Mouse (Mus musculus): Measurements from ENCODE around the gene Olfr391-ps. TPM values are rescaled to one million over a fixed set of nuclear protein-coding genes. Genes with fewer than 3 reads are reported as not detected.

Gene Olfr391-ps
- polyA plus RNA-seq, 1 experiment = not detected

DNA sequence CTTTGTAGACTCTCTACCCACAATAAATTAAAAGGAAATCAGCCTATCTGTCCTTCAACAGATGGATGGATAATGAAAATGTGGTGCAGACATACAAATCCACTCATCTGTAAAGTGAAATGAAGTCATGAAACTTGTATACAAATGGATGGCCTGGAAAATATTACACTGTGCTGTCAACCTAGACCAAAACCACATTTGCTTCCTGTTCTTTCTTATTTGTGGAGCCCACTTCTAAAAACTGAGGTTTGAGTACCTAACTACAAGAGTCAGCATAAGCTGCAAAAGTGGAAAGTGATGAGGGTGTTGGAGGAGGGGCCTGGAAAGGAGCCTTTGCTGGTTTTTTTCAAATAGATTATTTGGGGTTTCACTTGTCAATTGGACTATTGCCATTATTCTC, 43.7 kb downstream of the Olfr391-ps start:
- no peak for TF ChIP-seq USF1 (IDR thresholded peaks at IDR 0.05; ENCODE audit: low read depth)
- no peak for TF ChIP-seq MAX (IDR thresholded peaks at IDR 0.05)
- H3K27me3 ChIP-seq (ENCODE audit: control insufficient read depth, insufficient read depth, insufficient read length) = no peaks in the 10 kb centered on the region
- no peaks in the 10 kb centered on the region for H3K79me3 ChIP-seq (ENCODE audit: low read depth)
- no peaks in the 10 kb centered on the region for H3K36me3 ChIP-seq (ENCODE audit: control insufficient read depth, insufficient read depth)
- no peak overlapping the region for H3ac ChIP-seq (ENCODE audit: control insufficient read depth, insufficient read length, low read depth)
- H3K79me2 ChIP-seq (ENCODE audit: control insufficient read depth, insufficient read depth) = no peaks in the 10 kb centered on the region
- no peak overlapping the region for H3K4me3 ChIP-seq (ENCODE audit: insufficient read depth, poor library complexity, severe bottlenecking)

Other genes starting within 250 kb of the Olfr391-ps start
- not detected for gene Olfr385, start 210.0 kb downstream of the Olfr391-ps start, polyA plus RNA-seq (2012; fragmentation: generic; extraction: Trizol)
- not detected for gene Olfr384, start 204.5 kb downstream of the Olfr391-ps start, polyA plus RNA-seq (2012; fragmentation: generic; extraction: Trizol)
- gene Zfp735, start 114.3 kb downstream of the Olfr391-ps start, polyA plus RNA-seq (2012; fragmentation: generic; extraction: Trizol) = not detected
- gene Olfr389, start 22.3 kb downstream of the Olfr391-ps start, polyA plus RNA-seq (2012; fragmentation: generic; extraction: Trizol) = not detected
- not detected for gene Olfr390, start 20.1 kb downstream of the Olfr391-ps start, polyA plus RNA-seq (2012; fragmentation: generic; extraction: Trizol)
- gene Olfr392, start 14.0 kb upstream of the Olfr391-ps start, polyA plus RNA-seq (2012; fragmentation: generic; extraction: Trizol) = not detected
- not detected for gene Olfr393, start 48.4 kb upstream of the Olfr391-ps start, polyA plus RNA-seq (2012; fragmentation: generic; extraction: Trizol)
- gene Olfr394, start 87.7 kb upstream of the Olfr391-ps start, polyA plus RNA-seq (2012; fragmentation: generic; extraction: Trizol) = not detected
- gene Olfr395, start 106.2 kb upstream of the Olfr391-ps start, polyA plus RNA-seq (2012; fragmentation: generic; extraction: Trizol) = not detected
- gene Olfr23, start 133.6 kb upstream of the Olfr391-ps start, polyA plus RNA-seq (2012; fragmentation: generic; extraction: Trizol) = not detected
- not detected for gene Olfr397, start 157.8 kb upstream of the Olfr391-ps start, polyA plus RNA-seq (2012; fragmentation: generic; extraction: Trizol)
- not detected for gene Olfr398, start 187.4 kb upstream of the Olfr391-ps start, polyA plus RNA-seq (2012; fragmentation: generic; extraction: Trizol)